13 mouse cellular contexts compared by ENCODE assay signal in the genomic region with DNA sequence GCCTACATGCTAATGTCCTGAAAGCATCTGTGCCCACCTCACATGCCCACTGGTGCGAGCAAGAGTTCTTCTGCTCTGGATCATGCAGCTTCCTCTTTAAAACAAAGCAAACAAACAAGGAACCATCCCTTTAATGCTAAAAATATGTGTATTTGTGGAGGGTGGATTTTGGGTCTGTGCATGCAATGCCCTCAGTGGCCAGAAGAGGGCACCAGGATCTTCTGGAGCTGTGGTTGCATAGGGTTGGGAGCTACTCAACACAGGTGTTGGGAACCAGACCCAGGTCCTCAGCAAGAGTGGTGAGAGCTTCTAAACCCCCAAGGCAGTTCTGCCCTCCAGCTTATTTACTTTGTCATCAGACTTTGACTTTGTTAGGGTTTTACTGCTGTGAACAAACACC.
DNase-seq lines count a peak whose midpoint lies in the region; ATAC-seq and TF ChIP-seq lines count a peak whose summit lies in the region.
"Had no signal": no experiment of that assay in that cellular context is flagged by ENCODE, and none has a peak within 500 bp of the region (broad histone marks: within the 10 kb centered on the region; RNA-seq: fewer than 3 reads in every experiment).

No protein-coding gene starts in this region.

- no peak overlapping the region for H3K27ac ChIP-seq in hindbrain, postnatal 0 days
- no peak overlapping the region for H3K27ac ChIP-seq in hindbrain, embryonic 13.5 days
- no peak overlapping the region for H3K27ac ChIP-seq in lung, postnatal 0 days (ENCODE audit: low read length)
- H3K27ac ChIP-seq in cortical plate, adult 2 months (ENCODE audit: insufficient read depth, low read length) = no peak overlapping the region
- H3K27ac ChIP-seq: embryonic facial prominence, embryonic 15.5 days; intestine, embryonic 15.5 days; limb, embryonic 13.5 days had no signal

- TF ChIP-seq CTCF in hindbrain, postnatal 0 days (IDR thresholded peaks at IDR 0.05; ENCODE audit: low read depth) = peak; percentile 48
- TF ChIP-seq CTCF in lung, postnatal 0 days (IDR thresholded peaks at IDR 0.05) = peak; percentile 51
- TF ChIP-seq CTCF in E14TG2a.4 (conservative IDR thresholded peaks at IDR 0.05; ENCODE audit: low read length) = peak; percentile 89
- TF ChIP-seq CTCF in cortical plate, adult 2 months (IDR thresholded peaks at IDR 0.05; ENCODE audit: extremely low read depth, insufficient read depth, low read length) = peak; percentile 30; the same call in 1 of the 2 replicates

- no peaks in the 10 kb centered on the region for H3K9me3 ChIP-seq in hindbrain, postnatal 0 days (ENCODE audit: low read length)
- no peaks in the 10 kb centered on the region for H3K9me3 ChIP-seq in hindbrain, embryonic 13.5 days
- no peaks in the 10 kb centered on the region for H3K9me3 ChIP-seq in lung, postnatal 0 days (ENCODE audit: low read length)
- H3K9me3 ChIP-seq in E14TG2a.4 (ENCODE audit: low read length) = peaks cover 29% of the 10 kb centered on the region
- H3K9me3 ChIP-seq: embryonic facial prominence, embryonic 15.5 days; intestine, embryonic 15.5 days; limb, embryonic 13.5 days had no signal

- peaks cover 5% of the 10 kb centered on the region; the same call in 1 of the 2 replicates for H3K4me1 ChIP-seq in hindbrain, postnatal 0 days (ENCODE audit: insufficient read depth, low read length)
- H3K4me1 ChIP-seq in hindbrain, embryonic 13.5 days (replicated peaks) = peaks cover 15% of the 10 kb centered on the region
- H3K4me1 ChIP-seq in lung, postnatal 0 days (ENCODE audit: insufficient read depth, low read depth, low read length) = no peaks in the 10 kb centered on the region
- H3K4me1 ChIP-seq in E14TG2a.4 (replicated peaks; ENCODE audit: low read depth, low read length) = peaks cover 13% of the 10 kb centered on the region
- no peaks in the 10 kb centered on the region for H3K4me1 ChIP-seq in cortical plate, adult 2 months (ENCODE audit: control insufficient read depth, insufficient read depth, low read length)
- H3K4me1 ChIP-seq: embryonic facial prominence, embryonic 15.5 days; intestine, embryonic 15.5 days; limb, embryonic 13.5 days had no signal

- no peak for DNase-seq in hindbrain, postnatal 0 days (ENCODE audit: low spot score)
- DNase-seq in lung, postnatal 0 days (ENCODE audit: low spot score) = no peak
- DNase-seq in lung, adult 18-20 months = no peak
- DNase-seq in adrenal gland, adult 2 months = no peak
- DNase-seq in gastrocnemius, postnatal 25 days = no peak
- DNase-seq: heart, postnatal 14 days; thymus, postnatal 14 days had no signal

- H3K9ac ChIP-seq in hindbrain, postnatal 0 days (replicated peaks; ENCODE audit: low read length) = no peak overlapping the region
- no peak overlapping the region for H3K9ac ChIP-seq in hindbrain, embryonic 13.5 days
- no peak overlapping the region for H3K9ac ChIP-seq in lung, postnatal 0 days (replicated peaks; ENCODE audit: low read depth)
- H3K9ac ChIP-seq: embryonic facial prominence, embryonic 15.5 days; intestine, embryonic 15.5 days; limb, embryonic 13.5 days had no signal

- no peak for TF ChIP-seq POLR2A in cortical plate, adult 2 months (IDR thresholded peaks at IDR 0.05; ENCODE audit: extremely low read depth, insufficient read depth, low read length)

- H3K36me3 ChIP-seq in hindbrain, postnatal 0 days (ENCODE audit: insufficient read depth, low read length) = no peaks in the 10 kb centered on the region
- no peaks in the 10 kb centered on the region for H3K36me3 ChIP-seq in hindbrain, embryonic 13.5 days
- H3K36me3 ChIP-seq in lung, postnatal 0 days (ENCODE audit: insufficient read depth, low read length) = no peaks in the 10 kb centered on the region
- no peaks in the 10 kb centered on the region for H3K36me3 ChIP-seq in E14TG2a.4 (ENCODE audit: insufficient read depth, low read length)
- H3K36me3 ChIP-seq: embryonic facial prominence, embryonic 15.5 days; intestine, embryonic 15.5 days; limb, embryonic 13.5 days had no signal

- H3K4me2 ChIP-seq in hindbrain, postnatal 0 days (ENCODE audit: low read depth, low read length) = no peak overlapping the region
- no peak overlapping the region for H3K4me2 ChIP-seq in hindbrain, embryonic 13.5 days
- H3K4me2 ChIP-seq in lung, postnatal 0 days (replicated peaks; ENCODE audit: low read depth, low read length) = no peak overlapping the region
- H3K4me2 ChIP-seq: embryonic facial prominence, embryonic 15.5 days; intestine, embryonic 15.5 days; limb, embryonic 13.5 days had no signal

- TF ChIP-seq EP300 in lung, postnatal 0 days (IDR thresholded peaks at IDR 0.05) = no peak

- H3K4me3 ChIP-seq in hindbrain, postnatal 0 days (ENCODE audit: low read length) = no peak overlapping the region
- no peak overlapping the region for H3K4me3 ChIP-seq in hindbrain, embryonic 13.5 days
- H3K4me3 ChIP-seq in lung, postnatal 0 days (ENCODE audit: low read depth, low read length) = no peak overlapping the region
- no peak overlapping the region for H3K4me3 ChIP-seq in E14TG2a.4 (replicated peaks; ENCODE audit: low read length)
- no peak overlapping the region for H3K4me3 ChIP-seq in cortical plate, adult 2 months (ENCODE audit: insufficient read depth, low read length)
- H3K4me3 ChIP-seq: embryonic facial prominence, embryonic 15.5 days; intestine, embryonic 15.5 days; limb, embryonic 13.5 days had no signal

- no peaks in the 10 kb centered on the region for H3K27me3 ChIP-seq in hindbrain, postnatal 0 days (ENCODE audit: insufficient read depth, low read length)
- H3K27me3 ChIP-seq in hindbrain, embryonic 13.5 days = peaks cover 16% of the 10 kb centered on the region; the same call in 1 of the 2 replicates
- H3K27me3 ChIP-seq in lung, postnatal 0 days (replicated peaks; ENCODE audit: insufficient read depth, low read length) = no peaks in the 10 kb centered on the region
- peaks cover 12% of the 10 kb centered on the region for H3K27me3 ChIP-seq in E14TG2a.4 (ENCODE audit: insufficient read depth, low read length)
- H3K27me3 ChIP-seq: intestine, embryonic 15.5 days had no signal

- ATAC-seq in hindbrain, postnatal 0 days = no peak
- ATAC-seq in hindbrain, embryonic 13.5 days (ENCODE audit: low FRiP score) = no peak
- ATAC-seq in lung, postnatal 0 days = no peak
- ATAC-seq: intestine, embryonic 15.5 days had no signal

- WGBS in hindbrain, postnatal 0 days = 71% methylated on average over 1 of the region's 1 CpGs
- WGBS in hindbrain, embryonic 13.5 days = 69% methylated on average over 1 of the region's 1 CpGs
- 56% methylated on average over 1 of the region's 1 CpGs for WGBS in lung, postnatal 0 days

Comparison
In these comparisons a context has a peak if more than half of its experiments do, and no peak if none do; other contexts are left out.
1. CTCF ChIP-seq: peak in every context shown above with its lines; median percentile 89 in E14TG2a.4; 51 in lung, postnatal 0 days; 48 in hindbrain, postnatal 0 days; 30 in cortical plate, adult 2 months.